Mouse (Mus musculus) urinary bladder, postnatal 36 days (tissue): ENCODE measurements around the gene Vmn1r200.
"Not testable (repeated sequence)": the region's sequence is repeated elsewhere in the genome, so short reads cannot be mapped to it uniquely, and the experiment has no call there.

ENCODE experiments used
- DNase-seq, 2 experiments: peaks; one replicate each; pipeline ENCODE4 v3.0.0; 2022; ENCODE audit warnings: low spot score in 2 of 2, mixed read lengths in 1 of 2

The Vmn1r200 gene

DNA sequence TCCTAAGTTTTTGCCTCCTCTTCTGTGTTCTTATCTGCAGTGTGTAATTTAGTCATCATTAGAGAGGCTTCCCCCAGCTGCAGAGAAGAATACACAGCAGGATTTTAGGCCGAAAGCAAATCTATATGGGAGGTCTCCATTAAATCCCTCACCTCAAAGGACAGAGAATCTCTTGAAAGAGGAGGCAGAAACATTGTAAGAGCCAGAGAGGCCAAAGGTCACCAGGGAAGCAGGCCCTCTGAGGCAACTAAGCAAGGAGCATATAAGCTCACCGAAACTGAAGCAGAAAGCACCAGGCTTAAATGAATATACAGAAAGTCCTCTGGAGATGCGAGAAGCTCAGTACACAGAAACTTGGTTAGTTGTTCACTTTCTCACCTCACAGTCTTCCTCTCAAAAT, at the start of gene Vmn1r200:
TSS of gene Vmn1r200 (plus strand) at position 301 of the 400 bp plus-strand sequence.
- no peak for DNase-seq

DNA sequence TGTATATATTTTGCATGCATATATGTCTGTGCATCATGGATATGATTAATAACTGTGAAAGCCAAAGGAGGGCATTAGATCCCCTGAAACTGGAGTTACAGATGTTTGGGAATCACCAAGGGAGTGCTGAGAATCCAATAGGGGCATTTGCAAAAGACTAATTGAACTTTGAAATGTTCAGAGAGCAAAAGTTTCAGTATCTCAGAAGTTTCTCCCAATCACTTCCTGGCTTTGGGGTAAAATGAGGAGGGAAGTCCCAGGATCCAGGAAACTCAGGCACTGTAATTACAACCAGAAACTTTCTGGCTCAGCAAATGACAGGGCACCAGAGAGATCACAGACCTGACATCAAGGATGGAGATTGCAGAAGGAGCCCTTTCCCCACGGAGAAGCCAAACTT, 40.1 kb upstream of the Vmn1r200 start, which contains the start of gene Vmn1r198:
TSS of gene Vmn1r198 (plus strand) at position 301 of the 400 bp plus-strand sequence.
- DNase-seq = no peak

DNA sequence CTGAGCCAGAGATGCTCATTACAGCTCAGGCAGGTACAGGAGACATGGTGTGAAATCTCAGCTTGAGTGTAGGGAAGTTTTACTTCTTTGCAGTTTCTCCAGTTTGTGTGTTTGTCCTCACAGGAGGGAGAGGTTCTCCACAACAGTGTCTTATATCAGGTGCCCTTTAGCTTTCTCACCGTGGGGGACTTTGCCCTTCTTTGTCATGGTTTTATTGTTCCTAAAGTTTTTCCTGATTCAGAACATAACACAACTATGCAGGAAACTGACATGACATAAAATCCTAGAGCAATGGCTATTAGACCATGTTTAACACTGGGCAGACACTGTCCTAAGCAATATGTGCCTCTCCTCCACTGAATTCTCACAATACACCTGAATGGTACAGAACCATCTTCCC, 39.4 kb upstream of the Vmn1r200 start:
- DNase-seq = no peak

DNA sequence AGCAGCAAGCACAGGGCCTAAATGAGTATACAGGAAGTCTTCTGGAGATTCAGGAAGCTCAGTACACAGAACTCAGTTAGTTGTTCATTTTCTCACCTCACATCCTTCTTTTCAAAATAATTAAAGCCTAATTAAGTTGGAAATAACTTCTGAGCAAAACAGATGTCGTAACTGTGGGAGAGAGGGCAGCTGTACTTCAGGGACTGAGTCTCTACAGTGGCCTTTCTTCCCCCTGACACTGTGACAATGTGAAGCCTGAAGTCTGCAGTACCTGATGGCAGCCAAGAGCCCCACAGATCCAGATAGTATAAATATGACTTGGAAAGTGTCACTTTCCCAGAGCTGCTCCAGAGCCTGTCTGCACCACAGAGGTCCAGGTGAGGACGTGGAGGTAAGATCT, 10.7 kb upstream of the Vmn1r200 start, which contains the start of gene Vmn1r199:
TSS of gene Vmn1r199 (plus strand) at position 301 of the 400 bp plus-strand sequence.
- DNase-seq = no peak

DNA sequence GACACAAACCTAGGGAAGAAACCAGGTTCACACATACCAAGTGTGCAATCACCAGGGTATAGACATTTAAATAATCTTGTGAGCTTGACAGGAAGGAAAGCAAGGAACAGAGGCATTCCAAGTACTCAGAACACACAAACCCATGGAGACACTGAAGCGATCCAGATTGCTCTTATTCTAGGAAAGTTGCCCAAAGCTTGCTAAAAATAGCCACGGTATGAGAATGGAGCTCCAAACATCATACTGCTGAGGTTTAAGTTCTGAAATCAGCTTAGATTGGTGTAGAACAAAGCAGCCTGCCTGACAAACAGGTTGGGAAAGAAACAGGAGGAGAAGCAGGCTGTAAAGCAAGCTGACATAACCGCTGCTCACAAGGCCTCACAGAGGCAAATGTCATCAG, 9.0 kb upstream of the Vmn1r200 start:
- not testable (repeated sequence) for DNase-seq

DNA sequence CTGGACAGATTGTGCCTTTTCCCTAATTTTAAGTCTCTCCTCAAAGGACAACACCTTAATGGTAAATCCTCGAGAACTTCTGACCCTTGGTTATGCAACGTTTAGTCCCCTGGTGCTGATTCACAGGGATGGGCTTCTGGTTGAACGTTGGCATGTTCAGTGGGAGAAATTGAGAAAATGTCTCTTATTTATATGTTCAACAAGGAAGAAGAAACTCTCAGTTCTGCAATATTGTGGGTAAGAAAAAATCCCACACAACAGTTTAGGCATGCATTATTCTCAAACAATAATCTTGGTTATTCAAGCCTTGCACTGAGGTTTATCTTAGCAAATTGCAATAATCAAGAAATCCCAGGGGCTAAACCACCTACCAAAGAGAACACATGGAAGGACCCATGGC, 6.8 kb upstream of the Vmn1r200 start:
- DNase-seq = no peak

DNA sequence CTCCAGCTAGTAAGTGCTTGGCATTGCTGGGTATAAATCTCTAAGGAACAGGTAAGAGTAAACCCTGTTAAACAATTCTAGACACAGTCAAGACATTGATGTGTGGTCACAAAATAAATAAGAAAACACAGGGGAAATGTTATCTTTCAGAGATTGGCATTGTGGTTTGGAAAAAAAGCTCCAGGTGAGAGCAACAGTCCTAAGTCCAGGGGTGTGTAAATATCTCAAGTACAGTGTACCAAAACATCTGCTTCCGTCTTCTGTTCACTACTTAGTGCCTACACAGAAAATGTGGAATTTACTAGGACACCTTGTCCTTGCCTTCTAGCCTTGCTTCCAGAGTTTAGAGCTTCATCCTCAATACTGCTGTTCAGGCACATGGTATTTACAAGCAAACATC, 3.1 kb upstream of the Vmn1r200 start:
- no peak for DNase-seq

DNA sequence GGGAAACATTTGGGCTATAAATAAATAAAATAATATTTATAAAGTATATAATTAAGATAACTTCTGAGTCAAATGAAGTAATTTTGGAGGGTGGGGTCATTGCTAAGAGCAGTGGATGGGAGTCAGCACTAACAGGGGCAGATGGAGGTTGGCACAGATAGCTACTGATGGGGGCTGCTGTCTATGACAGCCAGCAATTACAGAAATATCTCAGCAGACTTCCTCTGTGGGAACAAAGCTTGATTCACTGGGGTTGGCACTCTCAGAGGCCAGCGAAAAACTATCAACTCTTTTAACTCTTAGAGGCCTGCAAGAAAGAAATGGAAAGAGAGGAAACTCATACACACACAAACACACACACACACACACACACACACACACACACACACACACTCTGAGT, 12.8 kb downstream of the Vmn1r200 start:
- DNase-seq = no peak
